Mouse (Mus musculus) heart, embryonic 14.5 days (tissue): ENCODE data around the gene Lypd6b. TPM values are rescaled to one million over a fixed set of nuclear protein-coding genes. Genes with fewer than 3 reads are reported as not detected.
A peak's percentile ranks its signal among the peaks of the same experiment; 100 is the strongest.

Experiments used
- ATAC-seq: fragments of 200-750 bp; cut with Nextera tagmentation; 2 replicates; pipeline ENCODE4 v1.8.0; 2017; ENCODE audit warnings: low read depth, moderate TSS enrichment; ENCODE audit not compliant: insufficient number of reproducible peaks, insufficient read depth, low FRiP score
- H3K27ac ChIP-seq, 2 experiments: fragments of 200-500 bp in 1 of 2; fragments of 300-500 bp in 1 of 2; sonication (generic) in 1 of 2; replicated peaks in 1 of 2; 2 replicates each; pipeline ENCODE4 v1.5.1; 2012 to 2014; ENCODE audit warnings: low read depth in 2 of 2, low read length in 2 of 2, control low read depth in 1 of 2, mild to moderate bottlenecking in 1 of 2, mixed read lengths in 1 of 2; ENCODE audit not compliant: control insufficient read depth in 1 of 2, insufficient read depth in 1 of 2
- H3K27me3 ChIP-seq: fragments of 300-500 bp; sonication (generic); 2 replicates; pipeline ENCODE4 v1.6.1; 2014; ENCODE audit warnings: mild to moderate bottlenecking, low read length, control low read depth; ENCODE audit not compliant: control insufficient read depth, insufficient read depth
- H3K36me3 ChIP-seq: fragments of 300-500 bp; sonication (generic); 2 replicates; pipeline ENCODE4 v1.6.1; 2014; ENCODE audit warnings: mild to moderate bottlenecking, control low read depth, low read length, mixed read lengths; ENCODE audit not compliant: control insufficient read depth, insufficient read depth
- H3K4me1 ChIP-seq, 2 experiments: fragments of 200-500 bp in 1 of 2; fragments of 300-500 bp in 1 of 2; sonication (generic) in 1 of 2; 2 replicates each; pipeline ENCODE4 v1.6.1; 2012 to 2014; ENCODE audit warnings: low read length in 2 of 2, control low read depth in 1 of 2, mixed read lengths in 1 of 2; ENCODE audit not compliant: control insufficient read depth in 2 of 2, insufficient read depth in 2 of 2
- H3K4me2 ChIP-seq: fragments of 300-500 bp; sonication (generic); 2 replicates; pipeline ENCODE4 v1.6.1; 2014; ENCODE audit warnings: mild to moderate bottlenecking, low read length
- H3K4me3 ChIP-seq, 2 experiments: fragments of 200-500 bp in 1 of 2; fragments of 300-500 bp in 1 of 2; sonication (generic) in 1 of 2; 2 replicates each; pipeline ENCODE4 v1.5.1; 2012 to 2014; ENCODE audit warnings: low read length in 2 of 2, mild to moderate bottlenecking in 2 of 2, control low read depth in 1 of 2, low read depth in 1 of 2, moderate library complexity in 1 of 2; ENCODE audit not compliant: control insufficient read depth in 1 of 2, insufficient read depth in 1 of 2
- H3K9ac ChIP-seq: fragments of 300-500 bp; sonication (generic); 2 replicates; pipeline ENCODE4 v1.6.1; 2014; ENCODE audit warnings: mild to moderate bottlenecking, low read length
- H3K9me3 ChIP-seq: fragments of 300-500 bp; sonication (generic); 2 replicates; pipeline ENCODE4 v1.6.1; 2016; ENCODE audit warnings: low read length, control low read depth; ENCODE audit not compliant: control insufficient read depth
- WGBS: fragments of 180-500 bp; shearing (Covaris S2); extraction: QIAGEN DNeasy Blood & Tissue Kit; methylation state at CpG from one replicate; pipeline ENCODE4 v1.1.7; 2014; 5-methylcytosine and 5-hydroxymethylcytosine counted together
- polyA plus RNA-seq: library from polyadenylated mRNA; unstranded; fragments of >200 nt; fragmentation: Nextera tagmentation; extraction: Ambion mirVana; gene quantifications from 2 replicates; pipeline ENCODE4 v1.2.1, GENCODE M21; 2014

Gene Lypd6b
- polyA plus RNA-seq, 1 experiment from 2014 or later = 2.3 TPM

DNA sequence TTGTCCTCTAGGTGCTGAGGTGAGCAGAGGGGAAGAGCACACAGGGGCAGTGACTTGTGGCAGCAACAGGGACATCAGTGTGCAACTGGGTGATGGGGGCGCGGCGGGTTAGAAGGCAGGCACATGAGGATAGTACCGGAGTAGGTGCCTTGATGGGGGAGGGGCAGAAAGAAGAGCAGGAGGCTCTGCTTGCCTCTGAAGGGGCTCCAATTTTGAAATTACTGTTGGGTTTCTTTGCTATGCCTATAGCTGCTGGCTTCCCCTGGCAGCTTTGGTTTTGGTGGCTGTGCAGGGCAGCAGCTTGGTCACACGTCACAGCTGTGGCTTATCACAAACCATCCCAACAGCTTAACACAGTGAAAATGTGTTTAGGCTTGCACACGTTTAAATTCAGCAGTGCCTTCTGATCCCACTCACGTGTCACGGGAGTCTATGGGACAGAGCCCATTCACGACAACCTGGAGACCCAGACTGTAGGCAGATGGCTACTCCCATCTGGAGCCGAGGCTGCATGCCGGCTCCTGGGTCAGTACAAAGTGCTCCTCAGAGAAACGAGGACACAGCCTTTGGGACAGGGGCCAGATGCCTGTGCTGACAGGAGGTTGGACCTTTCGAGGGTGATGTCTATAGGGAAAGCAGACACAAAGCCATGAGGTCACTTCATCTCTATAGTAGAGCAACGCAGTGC is 42.2 kb upstream of the Lypd6b start:
- WGBS = 32% methylated on average over 14 of the region's 14 CpGs
- H3K4me3 ChIP-seq = no peak overlapping the region
- no peak; the same call in 1 of the 2 replicates for ATAC-seq

DNA sequence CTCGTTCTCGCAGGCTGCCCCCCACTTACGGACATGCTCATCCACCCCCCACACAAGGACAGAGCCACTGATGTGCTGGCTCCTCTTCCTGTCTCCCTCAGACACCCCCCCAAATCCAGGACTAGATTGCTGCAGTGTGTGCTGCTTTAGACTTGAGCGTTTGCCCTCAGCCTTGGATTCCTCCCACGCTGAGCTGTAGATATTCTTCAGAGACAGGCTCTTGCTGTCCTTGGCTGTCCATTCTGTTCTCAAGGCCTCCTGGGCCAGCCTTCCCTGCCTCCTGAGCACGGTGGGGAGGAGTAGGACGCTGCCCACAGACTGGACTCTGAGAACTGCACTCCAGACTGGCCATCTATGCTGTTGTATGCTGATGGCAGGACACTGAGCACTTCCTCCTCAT is 40.5 kb upstream of the Lypd6b start:
- Histone ChIP-seq H3K36me3 (no peaks in the 10 kb centered on the region), H3K9me3 (no peaks in the 10 kb centered on the region), H3K27me3 (no peaks in the 10 kb centered on the region), H3K27ac (no peak overlapping the region), H3K4me3 (no peak overlapping the region), H3K9ac (no peak overlapping the region), H3K4me1 (peaks cover 23 to 33% of the 10 kb centered on the region in 2 experiments), H3K4me2 (no peak overlapping the region)
- WGBS = 69% methylated on average over 7 of the region's 7 CpGs
- no peak for ATAC-seq

More for the DNA sequence above, 42.2 kb upstream of the Lypd6b start:
- peaks cover 20 to 27% of the 10 kb centered on the region in 2 experiments for H3K4me1 ChIP-seq
- no peak overlapping the region for H3K9ac ChIP-seq
- H3K27me3 ChIP-seq = no peaks in the 10 kb centered on the region
- no peak overlapping the region for H3K27ac ChIP-seq
- no peaks in the 10 kb centered on the region for H3K9me3 ChIP-seq
- H3K4me2 ChIP-seq = peak overlapping the region; percentile 44
- H3K36me3 ChIP-seq = no peaks in the 10 kb centered on the region

DNA sequence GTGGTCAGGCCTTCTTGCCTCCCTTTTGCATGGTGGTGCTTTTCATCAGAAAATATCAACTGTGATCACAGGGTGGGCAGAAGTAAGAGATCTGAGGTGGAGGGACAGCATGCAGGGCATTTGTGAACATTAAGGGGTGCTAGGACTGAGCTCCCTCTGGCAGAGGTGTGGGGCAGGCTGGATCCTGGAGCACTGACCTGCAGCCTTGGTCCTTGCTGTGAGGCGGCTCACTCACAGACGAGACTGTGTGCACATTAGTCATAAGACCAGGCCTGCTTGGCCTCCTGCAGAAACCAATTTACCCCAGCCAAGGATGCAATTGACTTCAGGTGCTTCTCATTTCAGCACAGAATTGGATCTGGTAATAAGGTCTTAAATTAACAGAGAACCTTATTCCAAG is 39.8 kb upstream of the Lypd6b start:
- H3K4me2 ChIP-seq = no peak overlapping the region
- H3K9ac ChIP-seq = no peak overlapping the region
- ATAC-seq = no peak
- no peaks in the 10 kb centered on the region for H3K27me3 ChIP-seq
- H3K27ac ChIP-seq = no peak overlapping the region
- no peaks in the 10 kb centered on the region for H3K36me3 ChIP-seq
- H3K4me3 ChIP-seq = no peak overlapping the region
- H3K4me1 ChIP-seq = peaks cover 23 to 33% of the 10 kb centered on the region in 2 experiments
- whole genome bisulfite sequencing = 82% methylated on average over 2 of the region's 2 CpGs
- H3K9me3 ChIP-seq = no peaks in the 10 kb centered on the region

DNA sequence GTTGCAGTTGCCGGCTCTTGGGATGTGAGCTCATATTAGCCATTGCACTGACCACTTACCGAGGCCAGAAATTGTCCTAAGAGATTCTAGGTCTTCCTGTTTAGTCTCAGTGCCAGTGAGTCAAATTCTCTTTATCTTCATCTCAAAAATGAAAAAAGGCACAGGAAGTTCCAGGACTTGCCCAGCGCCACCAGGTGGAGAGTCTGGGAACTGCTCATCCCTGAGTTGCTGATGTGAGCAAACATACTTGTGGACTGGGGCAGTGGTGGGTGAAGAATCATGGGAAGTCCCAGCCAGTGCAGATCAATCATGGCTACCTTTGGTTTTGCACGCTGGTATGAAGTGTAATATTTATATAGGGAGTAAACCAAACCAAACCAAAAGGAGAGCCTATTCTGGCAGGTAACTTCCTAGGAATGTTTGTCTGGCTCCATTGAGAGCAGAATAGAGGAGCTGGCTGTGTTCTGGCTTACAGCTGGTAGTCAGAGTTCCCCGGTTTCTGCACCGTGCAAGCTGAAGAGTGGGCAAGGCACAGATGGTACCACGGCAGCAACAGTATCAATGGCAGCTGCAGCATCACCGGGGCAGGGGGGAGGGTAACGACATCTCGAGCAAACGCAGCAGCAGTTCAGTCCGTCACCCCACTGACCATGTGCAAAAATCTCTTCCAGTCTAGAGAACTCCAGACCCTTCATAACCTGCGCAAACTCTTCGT is 38.7 kb upstream of the Lypd6b start:
- Histone ChIP-seq H3K4me3 (no peak overlapping the region), H3K9ac (no peak overlapping the region), H3K4me1 (peaks cover 23 to 33% of the 10 kb centered on the region in 2 experiments), H3K4me2 (no peak overlapping the region), H3K9me3 (no peaks in the 10 kb centered on the region), H3K27ac (no peak overlapping the region), H3K36me3 (no peaks in the 10 kb centered on the region), H3K27me3 (no peaks in the 10 kb centered on the region)
- no peak for ATAC-seq
- WGBS = 82% methylated on average over 14 of the region's 14 CpGs

DNA sequence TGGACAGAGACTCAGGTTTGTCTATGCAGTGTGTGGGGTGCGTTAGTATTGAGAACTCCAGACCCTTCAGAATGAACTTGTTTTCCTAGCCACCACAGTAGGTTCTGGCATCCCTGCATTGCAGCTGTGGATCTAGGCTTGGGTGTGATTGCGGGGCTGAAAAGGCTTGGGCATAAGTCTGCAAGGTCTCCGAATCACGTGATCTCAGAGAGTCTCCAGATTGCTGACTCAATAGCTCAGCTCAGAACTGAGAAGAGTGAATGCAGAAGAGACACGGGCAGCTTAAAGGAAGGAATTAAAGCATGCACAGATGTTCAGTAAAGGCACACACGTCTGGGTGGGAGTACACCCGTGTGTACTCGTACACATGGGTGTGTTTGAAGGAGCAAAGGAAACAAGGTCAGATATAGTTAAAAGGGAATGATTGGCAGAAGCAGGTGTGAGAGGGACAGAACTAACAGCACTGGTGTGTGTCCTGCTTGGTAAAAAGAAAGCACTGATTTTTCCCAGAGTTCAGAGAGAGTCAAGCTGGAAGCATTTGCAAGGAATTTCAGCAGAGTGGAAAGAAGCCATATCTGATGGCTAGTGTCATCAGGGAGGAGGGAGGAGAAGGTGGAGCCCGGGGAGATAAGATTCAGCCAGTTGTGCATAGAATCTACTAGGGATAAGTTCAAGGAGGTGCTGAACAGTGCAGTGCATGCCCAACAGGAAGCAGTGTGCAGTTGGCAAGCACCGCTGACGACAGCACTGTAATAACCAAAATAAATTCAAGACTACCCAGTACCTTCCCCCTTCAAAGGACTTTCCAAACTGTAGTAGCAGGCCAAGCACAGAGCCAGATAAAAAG is 37.5 kb upstream of the Lypd6b start:
- peak; percentile 56 for ATAC-seq
- no peak overlapping the region for H3K4me2 ChIP-seq
- no peak overlapping the region for H3K9ac ChIP-seq
- no peaks in the 10 kb centered on the region for H3K9me3 ChIP-seq
- H3K4me1 ChIP-seq = peaks cover 17 to 24% of the 10 kb centered on the region in 2 experiments
- H3K27me3 ChIP-seq = no peaks in the 10 kb centered on the region
- 29% methylated on average over 11 of the region's 11 CpGs for WGBS
- no peak overlapping the region for H3K4me3 ChIP-seq
- peak overlapping the region in 1 of 2 experiments; percentile 24; a peak in 1 of 4 replicates for H3K27ac ChIP-seq
- H3K36me3 ChIP-seq = no peaks in the 10 kb centered on the region

DNA sequence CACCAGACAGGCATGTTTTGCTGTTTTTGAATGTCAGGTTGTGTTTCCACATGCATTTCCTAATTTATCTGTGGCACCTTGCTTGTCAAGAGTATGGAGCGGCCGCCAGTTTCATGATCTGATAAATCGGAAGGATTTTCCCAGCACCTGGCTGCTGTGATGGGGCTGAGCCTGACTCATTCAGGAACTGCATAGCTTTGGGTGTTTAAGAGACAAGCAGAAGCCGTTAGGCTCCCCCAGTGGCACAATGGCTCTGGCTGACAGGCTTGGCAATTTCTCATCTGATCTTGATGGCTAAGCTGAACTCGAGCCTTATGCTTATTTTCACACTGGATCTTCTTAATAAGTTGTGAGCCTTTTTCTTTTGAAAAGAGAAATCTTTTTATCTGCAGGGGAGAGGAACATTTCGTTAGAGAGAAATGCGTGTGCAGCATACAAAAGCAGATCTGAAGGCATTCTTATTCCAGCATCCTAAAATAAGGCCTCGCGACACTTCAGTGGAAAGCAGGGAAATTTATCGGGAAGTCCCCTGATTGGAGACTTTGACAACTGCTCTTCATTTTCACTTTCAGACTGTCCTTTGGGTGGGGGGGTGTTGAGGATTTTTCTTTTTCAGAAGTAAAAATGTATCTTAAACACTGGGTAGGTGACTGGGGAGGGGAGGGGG is 35.8 kb upstream of the Lypd6b start:
- Histone ChIP-seq H3K9ac (no peak overlapping the region), H3K27ac (no peak overlapping the region), H3K9me3 (no peaks in the 10 kb centered on the region), H3K36me3 (no peaks in the 10 kb centered on the region), H3K27me3 (no peaks in the 10 kb centered on the region), H3K4me1 (peaks cover 8 to 15% of the 10 kb centered on the region in 2 experiments), H3K4me3 (no peak overlapping the region), H3K4me2 (no peak overlapping the region)
- no peak for ATAC-seq
- WGBS = 75% methylated on average over 10 of the region's 10 CpGs

DNA sequence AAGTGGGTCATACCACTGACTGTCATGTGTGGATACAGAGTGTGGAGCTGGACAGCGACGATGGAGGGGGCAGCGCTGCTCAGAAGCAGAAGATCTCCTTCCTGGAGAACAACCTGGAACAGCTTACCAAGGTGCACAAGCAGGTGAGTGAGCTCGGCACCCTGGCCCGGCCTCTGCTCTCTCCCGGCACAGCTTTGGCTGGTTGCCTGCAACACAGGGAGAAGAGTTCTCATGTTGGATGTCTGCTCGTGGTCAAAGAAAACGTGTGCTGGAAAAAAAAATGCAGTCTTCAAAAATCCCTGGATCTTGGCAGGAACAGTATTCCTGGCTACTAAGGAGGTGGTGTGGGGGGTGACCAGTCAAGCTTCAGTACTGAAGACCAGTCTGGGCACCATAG is 35.3 kb upstream of the Lypd6b start:
- Histone ChIP-seq H3K4me2 (no peak overlapping the region), H3K27me3 (no peaks in the 10 kb centered on the region), H3K4me1 (peaks cover 8 to 15% of the 10 kb centered on the region in 2 experiments), H3K27ac (no peak overlapping the region), H3K9ac (no peak overlapping the region), H3K9me3 (no peaks in the 10 kb centered on the region), H3K36me3 (no peaks in the 10 kb centered on the region), H3K4me3 (no peak overlapping the region)
- no peak for ATAC-seq
- WGBS = 79% methylated on average over 8 of the region's 8 CpGs
